Mouse (Mus musculus) erythroblast, embryonic 14.5 days (primary cell): Measurements from ENCODE around the gene Tsg101. TPM values are rescaled to one million over a fixed set of nuclear protein-coding genes. Genes with fewer than 3 reads are reported as not detected.

Experiments used
- H3K27me3 ChIP-seq: 2 replicates; pipeline ENCODE4 v1.6.1; 2012; ENCODE audit warnings: inconsistent platforms; ENCODE audit not compliant: control insufficient read depth
- H3K36me3 ChIP-seq: 2 replicates; pipeline ENCODE4 v1.6.1; 2012; ENCODE audit warnings: mild to moderate bottlenecking, inconsistent platforms; ENCODE audit not compliant: control insufficient read depth
- H3K4me1 ChIP-seq: 2 replicates; pipeline ENCODE4 v1.6.1; 2012; ENCODE audit warnings: inconsistent platforms; ENCODE audit not compliant: control insufficient read depth
- H3K4me3 ChIP-seq: replicated peaks from 2 replicates; pipeline ENCODE3; 2012; ENCODE audit warnings: moderate library complexity, mild to moderate bottlenecking, inconsistent platforms
- H3K9me3 ChIP-seq: 2 replicates; pipeline ENCODE4 v1.6.1; 2012; ENCODE audit warnings: low read length, inconsistent platforms, mixed read lengths; ENCODE audit not compliant: control insufficient read depth
- GATA1 ChIP-seq: IDR thresholded peaks from 2 replicates; pipeline ENCODE4 v1.6.1; 2012; ENCODE audit warnings: low read length, inconsistent platforms, mixed read lengths
- TAL1 ChIP-seq: IDR thresholded peaks from 3 replicates; pipeline ENCODE4 v1.6.1; 2012; ENCODE audit warnings: low read length, inconsistent platforms, mixed read lengths
- polyA plus RNA-seq: library from polyadenylated mRNA; stranded (reverse); fragments of >175 nt; gene quantifications from 2 replicates; pipeline ENCODE4 v1.2.3, GENCODE M21; 2012

Gene Tsg101
- polyA plus RNA-seq, 1 experiment, result 4.1 TPM

DNA sequence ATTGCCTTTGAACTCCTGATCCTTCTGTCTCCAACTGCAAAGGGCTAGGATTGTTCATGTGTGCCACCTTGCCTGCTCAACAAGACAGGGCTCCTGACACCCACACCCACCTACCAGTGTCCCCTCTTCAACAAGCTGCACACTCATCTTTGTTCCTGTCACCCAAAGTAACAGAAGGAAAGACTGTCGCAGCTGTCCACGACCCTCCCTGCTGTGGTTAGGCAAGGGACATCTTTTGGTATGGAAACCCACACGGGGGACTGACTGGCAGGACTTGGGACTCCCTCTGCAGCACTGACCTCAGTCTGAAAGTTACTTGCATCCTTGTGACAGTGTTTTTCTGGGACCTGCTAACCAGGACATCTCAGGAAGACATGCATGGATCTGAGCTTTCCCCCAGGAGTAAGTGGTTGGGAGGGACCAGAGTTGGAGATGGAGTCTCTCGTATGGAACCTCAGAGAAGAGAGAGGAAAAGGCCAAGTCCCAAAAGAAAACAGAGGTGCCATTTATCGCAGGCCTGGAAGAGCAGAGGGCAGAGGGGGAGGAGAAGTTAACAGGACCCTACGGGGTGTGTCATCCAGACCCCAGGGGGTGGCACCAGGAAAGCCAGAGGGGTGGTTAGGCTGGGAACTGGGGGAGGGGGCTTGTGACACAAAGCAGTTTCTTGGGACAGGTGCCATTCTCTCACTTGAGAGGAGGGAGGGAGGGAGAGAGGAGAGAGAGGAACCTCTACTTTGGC lies 78.8 kb downstream of the Tsg101 start, which contains the start of gene Ldha:
Gene Ldha, plus strand, starts transcription at position 689 of the 739 bp plus-strand sequence.
- H3K4me1 ChIP-seq, result peaks cover 29% of the 10 kb centered on the region
- peaks cover 2% of the 10 kb centered on the region; the same call in 1 of the 2 replicates for H3K27me3 ChIP-seq
- H3K4me3 ChIP-seq, result no peak within 1 kb of the TSS
- TF ChIP-seq GATA1, result no peak
- no peak for TF ChIP-seq TAL1
- H3K9me3 ChIP-seq, result no peaks in the 10 kb centered on the region
- no peaks in the 10 kb centered on the region for H3K36me3 ChIP-seq

GRCm38 (mm10) chr7:46840326-46840725 lies 79.4 kb downstream of the Tsg101 start:
- TF ChIP-seq TAL1 (no peak), GATA1 (no peak)
- H3K27me3 ChIP-seq, result peaks cover 2% of the 10 kb centered on the region; the same call in 1 of the 2 replicates
- no peaks in the 10 kb centered on the region for H3K36me3 ChIP-seq
- no peak overlapping the region for H3K4me3 ChIP-seq
- peaks cover 23% of the 10 kb centered on the region for H3K4me1 ChIP-seq
- H3K9me3 ChIP-seq, result no peaks in the 10 kb centered on the region

- H3K27me3 ChIP-seq, result peaks cover 2% of the 10 kb centered on the region; the same call in 1 of the 2 replicates
- no peak overlapping the region for H3K4me3 ChIP-seq
- no peak for TF ChIP-seq TAL1
- TF ChIP-seq GATA1, result no peak
- H3K9me3 ChIP-seq, result no peaks in the 10 kb centered on the region
- H3K4me1 ChIP-seq, result peaks cover 18% of the 10 kb centered on the region
- H3K36me3 ChIP-seq, result no peaks in the 10 kb centered on the region
Observed at GRCm38 (mm10) chr7:46839861-46840260, 79.9 kb downstream of the Tsg101 start.

DNA sequence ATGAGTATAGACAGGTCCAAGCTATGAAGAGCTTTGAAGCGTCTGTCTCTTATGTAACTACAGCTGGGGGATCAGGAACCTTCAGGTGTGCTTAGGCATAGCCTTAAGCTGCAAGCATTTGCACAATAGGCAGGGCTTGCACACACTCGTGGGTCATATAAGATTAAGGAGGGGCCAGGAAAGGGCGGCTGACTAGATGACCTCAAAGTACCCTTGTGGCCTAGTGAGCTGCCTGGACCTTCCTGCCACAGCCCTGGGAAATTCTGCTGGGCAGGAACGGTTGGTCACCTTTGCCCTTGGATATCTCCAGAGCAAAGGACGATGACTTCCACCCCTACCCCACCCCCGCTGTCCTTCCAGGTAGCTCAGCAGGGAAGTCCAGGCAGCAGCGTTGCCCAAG lies 80.3 kb downstream of the Tsg101 start:
- Histone ChIP-seq H3K9me3 (no peaks in the 10 kb centered on the region), H3K27me3 (peaks cover 2% of the 10 kb centered on the region; the same call in 1 of the 2 replicates), H3K4me3 (no peak overlapping the region), H3K4me1 (peaks cover 16% of the 10 kb centered on the region), H3K36me3 (no peaks in the 10 kb centered on the region)
- TF ChIP-seq GATA1 (no peak), TAL1 (no peak)

Other genes starting within 250 kb of the Tsg101 start
- gene Tph1, start 247.4 kb downstream of the Tsg101 start, polyA plus RNA-seq, result not detected in 2 replicates
- gene Saal1, start 209.3 kb downstream of the Tsg101 start, polyA plus RNA-seq, result 0.28 and 0.44 TPM in 2 replicates
- gene Saa3, start 204.3 kb downstream of the Tsg101 start, polyA plus RNA-seq, result not detected in 2 replicates
- not detected in 2 replicates for gene Saa4, start 187.4 kb downstream of the Tsg101 start, polyA plus RNA-seq
- gene Saa1, start 177.0 kb downstream of the Tsg101 start, polyA plus RNA-seq, result not detected in 2 replicates
- not detected in 2 replicates for gene Saa2, start 168.2 kb downstream of the Tsg101 start, polyA plus RNA-seq
- gene Hps5, start 123.9 kb downstream of the Tsg101 start, polyA plus RNA-seq, result 0.09 TPM in 2 replicates
- gene Gtf2h1, start 123.9 kb downstream of the Tsg101 start, polyA plus RNA-seq, result 0.99 and 1.7 TPM in 2 replicates
- 12.0 and 18.0 TPM in 2 replicates for gene Ldha, start 78.5 kb downstream of the Tsg101 start, polyA plus RNA-seq
- 0.04 TPM in 1 of 2 replicates, not detected in the other for gene Ldhc, start 58.8 kb downstream of the Tsg101 start, polyA plus RNA-seq
- gene Uevld, start 38.6 kb upstream of the Tsg101 start, polyA plus RNA-seq, result 0.02 and 0.03 TPM in 2 replicates
- not detected in 2 replicates for gene Gm9999, start 63.6 kb upstream of the Tsg101 start, polyA plus RNA-seq
- 0.48 and 0.60 TPM in 2 replicates for gene Spty2d1, start 88.4 kb upstream of the Tsg101 start, polyA plus RNA-seq
- 0.24 and 0.28 TPM in 2 replicates for gene Tmem86a, start 130.6 kb upstream of the Tsg101 start, polyA plus RNA-seq
- gene Ptpn5, start 213.7 kb upstream of the Tsg101 start, polyA plus RNA-seq, result not detected in 2 replicates